Mouse (Mus musculus) liver, adult 2 months (tissue): ENCODE measurements around the gene Pigm.

ENCODE experiments used
- CTCF ChIP-seq: fragments of 200-500 bp; IDR thresholded peaks from 2 replicates; pipeline ENCODE4 v1.5.1; 2011; ENCODE audit warnings: low read depth, low read length, control low read depth
- POLR2A ChIP-seq: fragments of 200-500 bp; IDR thresholded peaks from 2 replicates; pipeline ENCODE4 v1.6.1; 2011; ENCODE audit warnings: low read length, control low read depth; ENCODE audit not compliant: insufficient read depth; ENCODE audit errors: extremely low read depth

GRCm38 (mm10) chr1:172357550-172357949 lies 18.8 kb upstream of the Pigm start:
- TF ChIP-seq POLR2A (no peak), CTCF (peak; percentile 93)
